Mouse (Mus musculus) thymus, postnatal 10 days (tissue): ENCODE data around the gene Cyp1b1.

Source experiments
- DNase-seq, 2 experiments: peaks; one replicate each; pipeline ENCODE4 v3.0.0; 2021; ENCODE audit warnings: low spot score in 2 of 2

Cyp1b1 gene

DNA sequence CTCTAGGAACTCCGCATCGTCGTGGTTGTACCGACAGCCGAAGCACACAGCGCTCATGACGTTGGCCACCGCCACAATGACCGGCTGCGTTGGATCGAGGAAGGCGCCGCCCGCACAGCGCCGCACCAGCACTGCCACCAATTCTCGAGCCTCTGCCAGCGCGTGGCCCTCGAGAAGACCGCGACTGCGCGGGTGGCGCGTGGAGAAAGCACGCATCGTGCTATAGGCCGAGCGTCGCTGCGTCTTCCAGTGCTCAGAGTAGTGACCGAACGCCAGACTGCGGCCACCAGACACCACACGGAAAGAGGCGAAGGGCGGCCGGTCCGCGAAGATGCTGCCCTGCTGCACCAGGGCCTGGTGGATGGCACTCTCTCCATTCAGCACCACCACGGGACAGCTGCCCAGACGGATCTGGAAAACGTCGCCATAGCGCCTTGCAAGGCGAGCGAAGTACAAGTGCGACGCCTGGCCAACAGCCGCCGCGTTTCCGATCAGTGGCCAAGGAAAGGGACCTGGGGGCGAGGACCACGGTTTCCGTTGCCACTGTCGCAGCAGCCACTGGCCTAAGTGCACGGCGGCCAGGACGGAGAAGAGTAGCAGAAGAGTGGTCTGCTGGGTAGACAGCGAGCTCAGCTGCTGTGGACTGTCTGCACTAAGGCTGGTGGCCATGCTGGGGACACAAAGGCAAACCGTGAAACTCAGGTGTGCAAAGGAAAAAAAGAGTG lies 1.1 kb downstream of the Cyp1b1 start:
- no peak for DNase-seq

GRCm38 (mm10) chr17:79713276-79713642 lies 1.6 kb downstream of the Cyp1b1 start:
- no peak for DNase-seq

- DNase-seq: no peak
Observed at GRCm38 (mm10) chr17:79712536-79712935, 2.3 kb downstream of the Cyp1b1 start.

DNA sequence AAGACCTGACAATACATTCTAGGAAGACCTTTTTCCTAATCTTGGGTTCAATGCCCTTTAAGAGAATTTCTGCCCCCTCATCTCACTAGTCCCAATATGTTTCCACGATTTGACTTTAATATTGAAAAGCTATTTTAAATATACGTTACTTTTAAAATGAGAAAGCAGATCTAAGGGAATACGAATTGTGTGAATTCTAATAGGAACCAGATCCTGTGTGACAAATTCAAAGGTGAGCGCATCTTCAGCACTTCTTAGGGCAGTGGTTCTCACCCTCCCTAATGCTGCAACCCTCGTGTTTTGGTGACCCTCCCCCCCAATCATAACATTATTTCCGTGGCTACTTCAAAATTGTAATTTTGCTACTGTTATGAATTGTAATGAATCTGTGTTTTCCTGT lies 2.9 kb downstream of the Cyp1b1 start:
- no peak for DNase-seq

GRCm38 (mm10) chr17:79710246-79710842 lies 4.5 kb downstream of the Cyp1b1 start:
- DNase-seq: no peak

DNA sequence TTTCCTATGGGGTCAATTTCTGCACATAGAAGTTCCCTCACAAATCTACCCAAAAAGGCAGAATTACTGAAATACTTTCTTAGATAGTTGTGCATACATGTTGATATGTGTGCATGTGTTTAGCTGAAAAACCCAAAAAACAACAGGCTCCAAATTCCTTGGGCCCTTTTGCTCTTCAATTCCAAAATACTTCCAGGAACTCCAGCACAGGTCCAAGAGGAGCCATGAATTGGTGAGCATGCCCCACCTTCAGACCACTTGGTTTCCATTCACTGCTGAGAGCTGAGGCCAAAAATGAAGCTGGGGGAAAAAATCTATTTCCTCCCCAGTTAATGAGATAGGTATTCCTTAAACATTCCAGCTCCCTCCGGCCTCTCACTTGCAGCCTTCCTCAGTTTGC lies 5.1 kb downstream of the Cyp1b1 start:
- no peak for DNase-seq

DNA sequence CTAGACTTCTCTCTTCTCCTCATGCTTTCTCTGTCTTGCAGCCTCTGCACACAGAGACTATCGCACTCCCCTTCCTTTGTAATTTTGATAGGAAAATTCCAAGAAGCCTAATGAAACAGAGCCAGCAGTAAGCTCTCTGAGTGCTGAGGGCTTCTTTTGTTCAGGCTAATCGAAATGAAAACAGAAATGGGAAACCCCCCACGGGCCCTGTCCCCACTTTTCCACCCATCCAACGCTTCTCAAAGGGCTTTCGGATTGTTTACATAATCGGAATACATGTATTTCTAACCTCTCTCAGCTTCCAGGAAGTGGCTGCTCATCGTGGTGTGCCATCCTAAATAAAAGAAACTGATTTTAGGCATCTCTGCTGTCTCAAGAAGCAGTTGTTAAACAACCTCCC lies 6.7 kb downstream of the Cyp1b1 start:
- no peak for DNase-seq

DNA sequence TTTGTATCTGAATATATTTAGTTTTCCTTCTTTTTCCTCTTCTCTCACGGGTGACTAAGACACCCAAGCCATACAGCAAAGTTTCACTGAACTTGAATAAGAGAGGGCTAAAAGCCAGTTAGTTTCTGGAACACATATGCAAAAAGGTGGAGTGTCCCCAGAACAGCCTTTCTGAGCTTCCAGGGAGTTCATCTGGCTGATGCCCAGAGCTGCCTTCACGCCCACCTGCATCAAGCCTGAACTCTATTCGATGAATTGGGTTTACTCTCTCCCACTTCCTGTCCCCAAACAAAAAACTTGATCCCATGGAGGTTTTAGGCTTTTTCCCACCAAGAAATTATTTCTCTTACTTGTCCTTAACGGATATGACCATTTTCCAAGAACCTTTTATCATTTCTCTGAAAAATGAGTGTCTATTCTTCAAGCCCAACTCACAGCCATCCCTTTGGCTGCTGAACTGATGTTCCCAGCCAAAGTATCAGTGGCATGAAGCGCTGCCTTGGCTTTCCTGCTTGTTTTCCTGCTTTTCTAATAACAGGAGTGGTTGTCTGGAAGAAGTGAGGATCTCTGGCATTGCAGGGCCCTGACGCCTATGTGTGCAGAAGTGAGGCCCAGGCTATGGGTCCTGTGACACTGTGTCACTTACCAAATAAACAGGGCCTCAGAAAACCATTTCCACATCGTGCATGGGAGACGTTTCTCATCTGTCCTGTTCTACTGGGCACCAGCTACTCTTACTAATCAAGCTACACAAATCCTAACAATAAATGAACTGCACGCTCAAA lies 9.0 kb downstream of the Cyp1b1 start:
- no peak for DNase-seq

- no peak for DNase-seq
Observed at GRCm38 (mm10) chr17:79700871-79701270, 14.0 kb downstream of the Cyp1b1 start.

- DNase-seq: no peak
Observed at GRCm38 (mm10) chr17:79699197-79699596, 15.7 kb downstream of the Cyp1b1 start.

DNA sequence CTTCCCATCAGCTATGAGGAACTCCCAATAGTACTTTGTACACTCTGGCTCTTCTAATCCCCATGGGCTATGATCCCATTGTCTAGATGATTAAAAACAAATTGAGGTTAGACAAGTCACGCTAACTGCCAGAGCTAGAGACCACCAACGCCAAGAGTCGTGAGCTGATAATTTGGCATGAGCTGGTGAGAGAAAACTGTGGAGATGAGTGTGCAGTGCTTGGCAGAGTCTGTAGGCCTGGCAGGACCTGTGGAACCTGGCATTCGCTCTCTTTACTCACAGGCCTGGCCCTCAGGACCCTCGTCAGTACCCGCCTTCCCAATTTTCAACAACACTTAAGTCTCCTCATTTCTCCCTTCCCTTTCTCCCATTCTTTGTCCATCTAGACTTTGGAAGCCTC lies 19.3 kb downstream of the Cyp1b1 start:
- DNase-seq: no peak

GRCm38 (mm10) chr17:79695106-79695505 lies 19.8 kb downstream of the Cyp1b1 start:
- no peak for DNase-seq

GRCm38 (mm10) chr17:79670837-79671236 lies 44.0 kb downstream of the Cyp1b1 start:
- no peak for DNase-seq

DNA sequence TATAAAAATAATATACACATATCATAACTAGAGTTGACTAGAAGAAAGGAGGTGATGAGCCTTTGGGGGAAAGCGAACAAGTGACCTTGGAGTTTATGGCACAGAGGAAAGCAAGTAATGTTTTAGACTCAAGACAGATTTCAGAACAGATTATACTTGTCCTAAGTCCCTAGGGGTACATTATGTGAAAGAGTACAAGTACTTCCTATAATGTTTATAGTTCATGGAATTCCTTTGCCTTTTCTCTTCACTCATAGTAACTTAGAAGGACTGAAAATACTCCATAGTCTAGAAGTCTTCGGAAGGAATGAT lies 50.8 kb downstream of the Cyp1b1 start:
- DNase-seq: no peak

GRCm38 (mm10) chr17:79663393-79664105 lies 51.3 kb downstream of the Cyp1b1 start:
- DNase-seq: peak in 1 of 2 experiments; percentile 19

DNA sequence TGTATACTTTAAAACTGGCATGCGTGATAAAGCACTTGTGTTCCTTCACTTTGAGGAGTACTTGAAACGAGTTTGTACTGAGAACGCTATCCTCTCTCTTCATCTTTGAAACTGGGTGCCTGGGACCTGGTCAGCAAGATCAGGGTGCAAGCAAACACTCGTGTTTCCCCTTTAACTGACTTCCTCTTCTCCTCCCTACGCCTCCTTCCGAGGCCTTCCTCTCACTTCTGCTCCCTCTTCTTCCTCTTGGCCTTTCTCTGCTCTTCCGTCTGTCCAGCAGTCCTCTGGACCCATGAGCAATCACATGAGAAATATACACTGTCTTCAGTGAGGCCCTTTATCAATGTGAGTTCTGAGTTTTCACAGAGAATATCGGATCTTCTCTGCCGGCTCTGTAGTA lies 53.0 kb downstream of the Cyp1b1 start:
- DNase-seq: no peak

GRCm38 (mm10) chr17:79661387-79661786 lies 53.5 kb downstream of the Cyp1b1 start:
- peak; percentile 13 to 72 for DNase-seq

GRCm38 (mm10) chr17:79658863-79659262 lies 56.0 kb downstream of the Cyp1b1 start:
- no peak for DNase-seq

- no peak for DNase-seq
Observed at GRCm38 (mm10) chr17:79658452-79658851, 56.4 kb downstream of the Cyp1b1 start.

GRCm38 (mm10) chr17:79657785-79658184 lies 57.1 kb downstream of the Cyp1b1 start:
- no peak for DNase-seq

DNA sequence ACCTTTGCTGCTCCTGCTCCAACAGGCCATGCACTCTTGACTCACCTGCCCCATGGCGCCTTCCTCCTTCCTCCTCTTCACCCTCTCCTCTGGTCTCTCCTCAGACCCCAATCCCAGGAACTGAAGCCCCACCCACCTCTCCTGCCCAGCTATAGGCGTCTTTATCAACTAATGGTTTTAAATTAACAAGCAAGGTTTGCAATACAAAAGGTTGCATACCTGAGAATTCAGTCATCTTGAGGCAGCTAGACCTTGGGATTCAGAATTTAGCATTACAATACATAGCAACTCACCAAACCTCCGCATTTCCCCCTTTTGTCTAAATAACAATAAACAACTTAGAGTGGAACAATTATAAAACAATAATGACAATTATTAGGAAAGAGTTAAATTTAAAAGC lies 60.7 kb downstream of the Cyp1b1 start:
- no peak for DNase-seq

DNA sequence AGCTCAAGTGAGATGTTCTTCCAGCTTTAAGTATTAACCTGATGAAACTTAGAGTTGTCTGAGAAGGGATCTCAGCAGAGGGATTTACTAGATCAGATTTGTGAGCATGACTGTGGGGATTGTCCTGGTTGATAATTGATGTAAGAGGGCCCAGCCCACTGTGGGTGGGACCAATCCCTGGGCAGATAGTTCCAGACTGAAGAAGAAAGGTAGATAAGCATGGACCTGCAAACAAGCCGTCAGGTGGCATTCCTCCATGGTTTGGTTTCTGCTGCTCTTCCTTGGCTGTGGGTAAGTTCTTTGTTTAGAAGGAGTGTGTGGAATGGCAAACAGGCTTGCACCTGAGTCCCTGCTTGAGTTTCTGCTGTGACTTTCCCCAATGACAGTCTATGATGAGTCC lies 61.7 kb downstream of the Cyp1b1 start:
- no peak for DNase-seq
